Mouse (Mus musculus) MEL (cell line): ENCODE results near the gene Cic.

Experiments
- CTCF ChIP-seq, 3 experiments: IDR thresholded peaks in 2 of 3; conservative IDR thresholded peaks in 1 of 3; 2 replicates each; pipeline ENCODE4 v1.5.1; 2011 to 2012; ENCODE audit warnings: low read length in 3 of 3, low read depth in 2 of 3, mild to moderate bottlenecking in 2 of 3, improper control_type of control experiment in 1 of 3, inconsistent platforms in 1 of 3, mixed read lengths in 1 of 3, moderate library complexity in 1 of 3; ENCODE audit not compliant: control insufficient read depth in 1 of 3, insufficient read depth in 1 of 3, poor library complexity in 1 of 3, severe bottlenecking in 1 of 3
- ELF1 ChIP-seq: IDR thresholded peaks from 2 replicates; pipeline ENCODE4 v1.6.1; 2014; ENCODE audit warnings: low read depth, mild to moderate bottlenecking, inconsistent platforms, low read length, improper control_type of control experiment, moderate library complexity
- HCFC1 ChIP-seq: IDR thresholded peaks from 2 replicates; pipeline ENCODE4 v1.6.1; 2012; ENCODE audit warnings: low read depth, mild to moderate bottlenecking, inconsistent platforms, low read length, improper control_type of control experiment, moderate library complexity
- MAX ChIP-seq: IDR thresholded peaks from 2 replicates; pipeline ENCODE4 v1.6.1; 2011; ENCODE audit warnings: low read length, improper control_type of control experiment
- POLR2A ChIP-seq, 2 experiments: IDR thresholded peaks; 2 replicates each; pipeline ENCODE4 v1.6.1; 2011 to 2012; ENCODE audit warnings: low read length in 2 of 2, mild to moderate bottlenecking in 2 of 2, control low read depth in 1 of 2, improper control_type of control experiment in 1 of 2, low read depth in 1 of 2, moderate library complexity in 1 of 2; ENCODE audit not compliant: control insufficient read depth in 1 of 2, insufficient read depth in 1 of 2, poor library complexity in 1 of 2
- SMC3 ChIP-seq: IDR thresholded peaks from 2 replicates; pipeline ENCODE4 v1.6.1; 2011; ENCODE audit warnings: low read depth, low read length, improper control_type of control experiment
- ZMIZ1 ChIP-seq: IDR thresholded peaks from 2 replicates; pipeline ENCODE4 v1.6.1; 2012; ENCODE audit warnings: low read depth, mild to moderate bottlenecking, inconsistent platforms, low read length, improper control_type of control experiment, moderate library complexity
- ZNF384 ChIP-seq: IDR thresholded peaks from 2 replicates; pipeline ENCODE4 v1.6.1; 2012; ENCODE audit warnings: low read depth, mild to moderate bottlenecking, inconsistent platforms, low read length, improper control_type of control experiment

DNA sequence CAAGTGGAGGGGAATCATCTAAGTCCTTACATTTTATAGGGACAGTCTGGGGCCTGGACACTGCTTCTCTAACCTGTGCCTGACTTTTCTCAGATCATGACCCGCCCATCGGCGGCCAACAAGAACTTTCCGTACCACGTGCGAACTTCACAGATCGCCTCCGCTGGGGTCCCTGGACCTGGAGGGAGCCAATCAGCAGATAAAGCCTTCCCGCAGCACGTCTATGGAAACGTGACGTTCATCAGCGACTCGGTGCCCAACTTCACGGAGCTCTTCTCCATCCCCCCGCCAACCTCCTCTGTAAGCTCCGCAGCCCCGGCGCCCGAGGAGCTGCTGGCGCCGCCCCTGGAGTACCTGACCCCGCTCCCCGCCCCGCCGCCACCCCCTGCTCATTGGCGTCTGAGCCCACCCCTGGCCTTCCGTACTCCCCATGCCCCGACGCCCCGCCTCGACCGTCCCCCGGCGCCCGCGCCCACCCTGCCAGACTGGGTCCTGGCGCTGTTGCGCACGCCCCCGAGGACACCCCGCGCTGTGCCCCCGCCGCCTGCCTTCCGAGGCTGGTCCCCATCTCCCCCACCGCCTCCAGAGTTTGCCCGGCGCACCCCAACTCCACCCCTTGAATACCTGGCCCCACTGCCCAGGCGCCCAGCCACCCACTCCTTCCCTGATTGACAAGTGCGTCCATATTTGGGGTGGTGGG, 47.3 kb downstream of the Cic start:
- no peak for TF ChIP-seq SMC3
- TF ChIP-seq POLR2A (IDR thresholded peaks at IDR 0.05; ENCODE audit: control insufficient read depth in 1 of 2, insufficient read depth in 1 of 2, low read depth in 1 of 2, low read length in 2 of 2, poor library complexity in 1 of 2): no peak
- TF ChIP-seq ZMIZ1: no peak
- no peak for TF ChIP-seq HCFC1
- TF ChIP-seq MAX: no peak
- TF ChIP-seq CTCF (IDR thresholded peaks at IDR 0.05 in 2 of 3, conservative IDR thresholded peaks at IDR 0.05 in 1 of 3; ENCODE audit: control insufficient read depth in 1 of 3, insufficient read depth in 1 of 3, low read depth in 2 of 3, low read length in 3 of 3, poor library complexity in 1 of 3, severe bottlenecking in 1 of 3): no peak
- TF ChIP-seq ZNF384: no peak
- TF ChIP-seq ELF1: no peak
